Mouse (Mus musculus) splenic B cell, adult 2 months (primary cell): ENCODE data around the gene Sumo1.

Source experiments
- DNase-seq: peaks from one replicate; pipeline ENCODE4 v3.0.0-alpha.2; 2011; ENCODE audit warnings: low read depth, low spot score
- H3K27me3 ChIP-seq: 2 replicates; pipeline ENCODE4 v1.6.1; 2012; ENCODE audit warnings: mild to moderate bottlenecking, low read length, moderate library complexity, mixed read lengths; ENCODE audit not compliant: control insufficient read depth, poor library complexity, insufficient read depth, severe bottlenecking
- H3K36me3 ChIP-seq: 2 replicates; pipeline ENCODE4 v1.6.1; 2012; ENCODE audit warnings: mild to moderate bottlenecking, low read length, moderate library complexity, mixed read lengths; ENCODE audit not compliant: control insufficient read depth, poor library complexity, insufficient read depth, severe bottlenecking

The Sumo1 gene

DNA sequence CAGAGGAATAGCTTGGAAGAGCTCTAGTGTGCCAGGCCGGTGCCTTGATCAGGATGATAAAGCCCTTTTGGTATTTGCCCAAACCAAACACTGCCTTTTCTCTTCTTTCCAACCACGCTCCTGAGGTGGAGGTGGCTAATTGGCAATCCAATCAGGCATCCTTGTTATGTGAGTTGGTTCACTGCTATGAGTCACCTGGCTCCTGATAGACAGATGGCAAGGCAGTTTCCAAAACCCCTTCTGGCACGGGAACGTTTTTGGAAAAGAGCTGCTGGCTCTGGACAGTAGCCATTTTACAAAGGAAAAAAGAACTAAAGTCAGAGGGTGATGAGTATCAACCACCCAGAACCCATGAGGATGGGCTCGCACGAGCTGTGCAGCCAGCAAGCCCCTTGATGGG lies 103.7 kb downstream of the Sumo1 start:
- Histone ChIP-seq H3K27me3 (no peaks in the 10 kb centered on the region), H3K36me3 (no peaks in the 10 kb centered on the region)
- no peak for DNase-seq

GRCm38 (mm10) chr1:59566281-59566680 lies 104.4 kb downstream of the Sumo1 start:
- Histone ChIP-seq H3K27me3 (no peaks in the 10 kb centered on the region), H3K36me3 (no peaks in the 10 kb centered on the region)
- no peak for DNase-seq

DNA sequence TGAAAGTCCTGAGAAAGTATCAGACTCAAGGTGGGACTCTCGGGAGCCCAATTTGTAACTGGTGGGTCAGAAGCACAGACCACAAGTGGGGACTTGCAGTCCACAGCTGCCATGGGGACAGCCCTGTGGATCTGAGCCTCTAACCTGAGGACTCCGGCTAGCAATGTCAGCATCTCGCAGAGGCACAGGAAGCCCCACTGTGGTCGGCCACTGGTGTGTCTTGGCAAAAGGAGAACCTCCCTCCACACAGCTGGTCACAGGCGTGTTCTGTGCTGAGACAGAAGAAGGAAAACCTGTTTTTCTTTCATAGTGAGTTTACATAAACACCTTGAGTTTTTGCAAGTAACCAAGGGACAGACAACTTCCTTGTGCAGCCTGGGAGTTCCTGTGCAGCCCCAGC lies 104.8 kb downstream of the Sumo1 start:
- no peaks in the 10 kb centered on the region for H3K27me3 ChIP-seq
- DNase-seq, result no peak
- H3K36me3 ChIP-seq, result no peaks in the 10 kb centered on the region

- DNase-seq, result no peak
- Histone ChIP-seq H3K36me3 (no peaks in the 10 kb centered on the region), H3K27me3 (no peaks in the 10 kb centered on the region)
Observed at GRCm38 (mm10) chr1:59563581-59563980, 107.1 kb downstream of the Sumo1 start.

DNA sequence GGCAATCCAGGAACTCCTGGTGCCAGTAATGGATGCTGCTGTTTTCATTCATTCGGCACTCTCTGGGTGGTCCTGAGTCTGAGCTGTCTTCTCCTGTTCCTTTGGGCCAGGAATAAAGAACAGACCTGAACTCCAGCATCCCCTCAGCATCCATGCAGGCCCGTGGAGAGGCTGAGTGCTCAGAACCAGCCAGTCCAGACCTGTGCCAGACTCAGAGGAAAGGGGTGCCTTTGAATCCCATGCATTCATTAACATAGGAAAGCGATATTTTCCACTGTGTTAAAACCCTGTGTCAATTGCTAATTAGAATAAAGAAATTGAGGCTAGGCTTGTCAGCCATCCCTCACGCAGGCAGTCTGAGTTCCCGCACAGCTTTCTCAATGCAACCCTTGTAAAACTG lies 116.9 kb downstream of the Sumo1 start:
- DNase-seq, result no peak
- Histone ChIP-seq H3K36me3 (no peaks in the 10 kb centered on the region), H3K27me3 (no peaks in the 10 kb centered on the region)

GRCm38 (mm10) chr1:59550996-59551395 lies 119.6 kb downstream of the Sumo1 start:
- no peaks in the 10 kb centered on the region for H3K27me3 ChIP-seq
- DNase-seq, result no peak
- no peaks in the 10 kb centered on the region for H3K36me3 ChIP-seq

DNA sequence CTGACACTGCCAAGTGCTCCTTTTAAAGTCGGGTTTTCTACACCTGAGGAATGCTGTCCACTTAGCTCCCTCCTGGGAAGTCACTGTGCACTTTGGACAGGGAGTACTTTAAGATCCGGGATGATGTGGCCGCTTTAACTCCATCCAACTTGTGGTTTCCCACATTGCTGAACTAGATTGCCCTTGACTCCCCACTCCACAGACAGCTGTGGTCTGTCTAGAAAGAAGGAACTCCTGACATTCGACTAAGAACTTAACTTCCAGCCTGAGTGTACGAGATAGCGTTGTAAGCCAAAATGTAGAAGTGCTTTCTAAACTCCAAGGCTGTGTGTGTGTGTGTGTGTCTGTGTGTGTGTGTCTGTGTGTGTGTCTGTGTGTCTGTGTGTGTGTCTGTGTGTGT lies 120.4 kb downstream of the Sumo1 start:
- no peak for DNase-seq
- no peaks in the 10 kb centered on the region for H3K27me3 ChIP-seq
- no peaks in the 10 kb centered on the region for H3K36me3 ChIP-seq

DNA sequence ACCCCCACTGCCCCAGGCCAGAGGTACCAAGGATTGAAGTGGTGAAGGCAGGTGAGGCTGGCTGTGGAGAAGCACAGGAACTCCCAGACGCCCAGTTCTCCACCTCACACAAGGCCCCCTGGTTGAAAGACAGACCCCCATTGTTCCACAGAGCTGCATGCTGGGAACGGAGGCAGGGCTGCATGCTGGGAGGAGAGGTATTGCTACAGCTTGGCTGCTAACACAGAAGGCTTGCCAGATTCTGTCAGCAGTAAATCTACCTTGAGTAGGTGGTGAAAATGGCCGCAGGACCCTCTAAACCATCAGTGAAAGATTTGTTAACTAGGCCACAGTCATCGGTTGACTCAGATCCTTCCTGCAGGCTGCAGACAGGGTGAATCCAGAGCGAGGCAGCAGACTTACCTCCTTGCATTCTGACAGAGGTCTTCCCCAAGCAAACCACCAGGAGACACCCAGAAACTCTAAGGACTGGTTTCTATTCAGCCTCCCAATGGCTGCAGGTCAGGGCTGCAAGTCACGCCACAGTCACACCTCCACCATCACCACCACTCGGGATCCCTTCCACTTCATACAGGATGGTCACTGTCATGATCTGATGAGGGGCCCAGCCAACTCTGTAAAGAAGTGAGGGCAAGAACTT lies 121.5 kb downstream of the Sumo1 start:
- H3K27me3 ChIP-seq, result no peaks in the 10 kb centered on the region
- no peaks in the 10 kb centered on the region for H3K36me3 ChIP-seq
- DNase-seq, result no peak

DNA sequence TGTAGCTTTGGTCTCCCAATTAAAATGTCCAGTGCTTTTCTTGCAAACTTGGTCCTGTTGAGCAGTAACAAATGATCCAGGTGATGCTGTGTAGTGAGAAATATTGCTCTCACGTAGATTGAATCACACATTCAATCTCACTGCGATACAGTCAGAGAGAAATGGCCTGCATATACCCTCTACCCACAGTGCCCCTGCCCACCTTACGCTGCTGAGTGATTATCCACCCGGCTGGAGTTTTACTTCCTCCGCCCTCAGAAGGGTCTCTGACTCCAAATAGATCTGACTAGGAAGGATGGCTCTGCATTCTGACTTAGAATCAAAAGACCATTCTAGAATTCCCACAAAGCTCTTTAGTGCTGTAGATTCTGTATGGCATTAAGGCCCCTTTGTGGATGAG lies 122.1 kb downstream of the Sumo1 start:
- Histone ChIP-seq H3K27me3 (no peaks in the 10 kb centered on the region), H3K36me3 (no peaks in the 10 kb centered on the region)
- DNase-seq, result no peak

- no peaks in the 10 kb centered on the region for H3K36me3 ChIP-seq
- H3K27me3 ChIP-seq, result no peaks in the 10 kb centered on the region
- DNase-seq, result no peak
Observed at GRCm38 (mm10) chr1:59543911-59544310, 126.7 kb downstream of the Sumo1 start.

GRCm38 (mm10) chr1:59542231-59542630 lies 128.4 kb downstream of the Sumo1 start:
- Histone ChIP-seq H3K36me3 (no peaks in the 10 kb centered on the region), H3K27me3 (no peaks in the 10 kb centered on the region)
- no peak for DNase-seq

GRCm38 (mm10) chr1:59541271-59542020 lies 129.2 kb downstream of the Sumo1 start:
- no peaks in the 10 kb centered on the region for H3K27me3 ChIP-seq
- DNase-seq, result no peak
- H3K36me3 ChIP-seq, result no peaks in the 10 kb centered on the region

GRCm38 (mm10) chr1:59540537-59541148 lies 130.0 kb downstream of the Sumo1 start:
- DNase-seq, result no peak
- Histone ChIP-seq H3K36me3 (no peaks in the 10 kb centered on the region), H3K27me3 (no peaks in the 10 kb centered on the region)

DNA sequence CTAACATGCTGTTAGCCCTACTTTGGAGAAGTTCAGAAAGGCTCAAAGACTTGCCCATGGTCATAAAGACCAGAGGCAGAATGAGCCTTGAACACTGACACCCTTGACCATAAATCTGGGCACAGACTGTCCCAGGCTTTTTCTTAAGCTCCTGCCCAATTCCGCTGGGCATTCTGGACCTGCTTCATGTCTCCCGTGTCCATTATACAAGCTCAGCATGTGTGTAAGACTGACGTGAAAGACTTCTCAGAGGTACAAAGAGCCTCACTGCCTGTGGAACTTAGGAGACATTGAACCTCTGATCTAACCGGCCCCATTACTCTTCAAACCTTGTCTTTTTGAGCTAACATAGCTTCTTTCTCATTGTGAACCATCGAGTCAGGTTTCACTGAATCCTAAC lies 132.3 kb downstream of the Sumo1 start:
- Histone ChIP-seq H3K36me3 (no peaks in the 10 kb centered on the region), H3K27me3 (no peaks in the 10 kb centered on the region)
- DNase-seq, result no peak
